Mouse (Mus musculus): Measurements from ENCODE around the gene 1700113H08Rik. TPM values are rescaled to one million over a fixed set of nuclear protein-coding genes. Genes with fewer than 3 reads are reported as not detected.

Gene 1700113H08Rik
- not detected in 2 replicates for polyA plus RNA-seq (2012; rRNA removed)
- polyA plus RNA-seq (2014; fragmentation: Nextera tagmentation; extraction: Ambion mirVana) = not detected in 2 replicates

GRCm38 (mm10) chr10:87057500-87058250 lies at the start of gene 1700113H08Rik:
TSS of gene 1700113H08Rik (plus strand) at chr10:87058045.
- ATAC-seq (ENCODE audit: insufficient read depth) (no peak), DNase-seq (ENCODE audit: low read depth in 3 of 3, low spot score in 3 of 3) (no peak)
- TF ChIP-seq EP300 (IDR thresholded peaks at IDR 0.05; ENCODE audit: low read depth) (no peak), CTCF (IDR thresholded peaks at IDR 0.05; ENCODE audit: low read depth) (peak; percentile 32; the same call in 1 of the 2 replicates)
- Histone ChIP-seq H3K27me3 (ENCODE audit: control insufficient read depth, insufficient read depth, low read length) (no peaks in the 10 kb centered on the region), H3K9me3 (ENCODE audit: control insufficient read depth, low read length) (no peaks in the 10 kb centered on the region), H3K36me3 (replicated peaks; ENCODE audit: control insufficient read depth, insufficient read depth, low read depth) (no peaks in the 10 kb centered on the region), H3K4me1 (replicated peaks; ENCODE audit: control insufficient read depth in 2 of 2, insufficient read depth in 2 of 2, low read length in 1 of 2) (no peaks in the 10 kb centered on the region), H3K4me3 (ENCODE audit: insufficient read depth in 1 of 2, low read depth in 2 of 2, low read length in 2 of 2) (peak within 1 kb of the TSS; percentile 5 to 36; a peak in 3 of 4 replicates), H3K9ac (replicated peaks) (no peak within 1 kb of the TSS), H3K4me2 (ENCODE audit: low read depth) (peak within 1 kb of the TSS; percentile 44), H3K27ac (no peak within 1 kb of the TSS)
- 11% methylated on average over 15 of the region's 15 CpGs for WGBS (ENCODE audit: insufficient replicate concordance)

DNA sequence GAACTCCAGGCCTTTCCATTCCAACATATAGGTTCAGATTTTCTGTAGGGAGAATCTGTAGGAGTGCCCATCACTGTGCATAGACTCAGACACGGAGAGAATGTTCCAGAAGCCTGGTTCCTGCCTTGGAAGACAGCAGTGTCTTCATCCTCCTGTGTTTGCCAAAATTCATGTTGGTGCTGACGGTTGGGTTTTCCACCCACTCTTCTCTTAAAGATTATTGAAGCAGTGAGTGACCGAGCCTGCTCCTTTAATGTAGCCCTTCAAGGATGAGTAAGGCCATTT lies 49.7 kb upstream of the 1700113H08Rik start:
- H3K27ac ChIP-seq = no peak overlapping the region
- H3K9ac ChIP-seq (replicated peaks) = no peak overlapping the region
- TF ChIP-seq CTCF (IDR thresholded peaks at IDR 0.05; ENCODE audit: low read depth) (no peak), EP300 (IDR thresholded peaks at IDR 0.05; ENCODE audit: low read depth) (no peak)
- H3K9me3 ChIP-seq (ENCODE audit: control insufficient read depth, low read length) = no peaks in the 10 kb centered on the region
- WGBS (ENCODE audit: insufficient replicate concordance) = 55% methylated on average over 3 of the region's 3 CpGs
- H3K27me3 ChIP-seq (ENCODE audit: control insufficient read depth, insufficient read depth, low read length) = no peaks in the 10 kb centered on the region
- no peaks in the 10 kb centered on the region for H3K4me1 ChIP-seq (replicated peaks; ENCODE audit: control insufficient read depth in 2 of 2, insufficient read depth in 2 of 2, low read length in 1 of 2)
- no peak for ATAC-seq (ENCODE audit: insufficient read depth)
- H3K36me3 ChIP-seq (replicated peaks; ENCODE audit: control insufficient read depth, insufficient read depth, low read depth) = no peaks in the 10 kb centered on the region
- no peak overlapping the region for H3K4me2 ChIP-seq (ENCODE audit: low read depth)
- H3K4me3 ChIP-seq (ENCODE audit: insufficient read depth in 1 of 2, low read depth in 2 of 2, low read length in 2 of 2) = no peak overlapping the region
- DNase-seq (ENCODE audit: low read depth in 3 of 3, low spot score in 3 of 3) = no peak

- TF ChIP-seq EP300 (IDR thresholded peaks at IDR 0.05; ENCODE audit: low read depth) (no peak), CTCF (IDR thresholded peaks at IDR 0.05; ENCODE audit: low read depth) (no peak)
- no peak for DNase-seq (ENCODE audit: low read depth in 3 of 3, low spot score in 3 of 3)
- Histone ChIP-seq H3K4me2 (ENCODE audit: low read depth) (no peak overlapping the region), H3K27me3 (ENCODE audit: control insufficient read depth, insufficient read depth, low read length) (no peaks in the 10 kb centered on the region), H3K4me3 (ENCODE audit: insufficient read depth in 1 of 2, low read depth in 2 of 2, low read length in 2 of 2) (no peak overlapping the region), H3K36me3 (replicated peaks; ENCODE audit: control insufficient read depth, insufficient read depth, low read depth) (no peaks in the 10 kb centered on the region), H3K9me3 (ENCODE audit: control insufficient read depth, low read length) (no peaks in the 10 kb centered on the region), H3K27ac (no peak overlapping the region), H3K4me1 (replicated peaks; ENCODE audit: control insufficient read depth in 2 of 2, insufficient read depth in 2 of 2, low read length in 1 of 2) (no peaks in the 10 kb centered on the region), H3K9ac (replicated peaks) (no peak overlapping the region)
- ATAC-seq (ENCODE audit: insufficient read depth) = no peak
- WGBS (ENCODE audit: insufficient replicate concordance) = 65% methylated on average over 7 of the region's 7 CpGs
Measured at GRCm38 (mm10) chr10:87012087-87012486, 45.8 kb upstream of the 1700113H08Rik start.

DNA sequence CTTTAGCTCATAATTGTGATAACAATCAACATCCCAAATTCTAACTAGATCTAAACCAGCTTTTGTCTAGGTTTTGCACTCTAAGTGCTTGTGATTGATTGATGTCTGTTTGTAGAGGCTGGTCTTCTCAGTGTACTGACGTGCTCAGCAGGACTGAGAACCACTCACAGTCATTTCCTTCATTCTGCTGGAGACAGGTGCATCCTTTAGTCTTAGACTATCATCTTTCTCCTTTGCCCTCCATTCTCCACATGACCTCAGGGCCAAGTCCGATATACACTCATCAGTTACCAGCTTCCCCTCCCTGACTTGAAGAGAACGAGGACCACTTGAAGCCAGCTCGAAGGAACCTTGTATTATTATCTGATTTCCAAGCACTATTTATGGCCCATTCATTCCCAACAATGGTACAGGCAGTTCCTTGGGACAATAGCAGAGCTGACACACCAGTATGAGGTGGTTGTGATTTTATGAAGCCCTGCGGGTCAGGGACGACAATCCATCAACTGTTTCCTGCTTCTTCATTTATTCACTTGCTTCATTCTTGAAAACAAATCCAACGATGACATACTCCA lies 43.4 kb upstream of the 1700113H08Rik start:
- Histone ChIP-seq H3K27me3 (ENCODE audit: control insufficient read depth, insufficient read depth, low read length) (no peaks in the 10 kb centered on the region), H3K4me3 (ENCODE audit: insufficient read depth in 1 of 2, low read depth in 2 of 2, low read length in 2 of 2) (no peak overlapping the region), H3K4me2 (ENCODE audit: low read depth) (no peak overlapping the region), H3K9me3 (ENCODE audit: control insufficient read depth, low read length) (no peaks in the 10 kb centered on the region), H3K9ac (replicated peaks) (no peak overlapping the region), H3K27ac (no peak overlapping the region), H3K4me1 (replicated peaks; ENCODE audit: control insufficient read depth in 2 of 2, insufficient read depth in 2 of 2, low read length in 1 of 2) (no peaks in the 10 kb centered on the region), H3K36me3 (replicated peaks; ENCODE audit: control insufficient read depth, insufficient read depth, low read depth) (no peaks in the 10 kb centered on the region)
- WGBS (ENCODE audit: insufficient replicate concordance) = 35% methylated on average over 7 of the region's 7 CpGs
- DNase-seq (ENCODE audit: low read depth in 3 of 3, low spot score in 3 of 3) = no peak
- ATAC-seq (ENCODE audit: insufficient read depth) = peak; percentile 35; the same call in 1 of the 2 replicates
- TF ChIP-seq CTCF (IDR thresholded peaks at IDR 0.05; ENCODE audit: low read depth) (no peak), EP300 (IDR thresholded peaks at IDR 0.05; ENCODE audit: low read depth) (no peak)

- DNase-seq (ENCODE audit: low read depth in 3 of 3, low spot score in 3 of 3) = no peak
- WGBS (ENCODE audit: insufficient replicate concordance) = 12% methylated on average over 5 of the region's 5 CpGs
- H3K27ac ChIP-seq = no peak overlapping the region
Measured at GRCm38 (mm10) chr10:87015403-87015802, 42.4 kb upstream of the 1700113H08Rik start.

More at GRCm38 (mm10) chr10:87015403-87015802, 42.4 kb upstream of the 1700113H08Rik start:
- Histone ChIP-seq H3K27me3 (ENCODE audit: control insufficient read depth, insufficient read depth, low read length) (no peaks in the 10 kb centered on the region), H3K4me1 (replicated peaks; ENCODE audit: control insufficient read depth in 2 of 2, insufficient read depth in 2 of 2, low read length in 1 of 2) (no peaks in the 10 kb centered on the region), H3K36me3 (replicated peaks; ENCODE audit: control insufficient read depth, insufficient read depth, low read depth) (no peaks in the 10 kb centered on the region), H3K4me2 (ENCODE audit: low read depth) (no peak overlapping the region), H3K9me3 (ENCODE audit: control insufficient read depth, low read length) (no peaks in the 10 kb centered on the region), H3K9ac (replicated peaks) (no peak overlapping the region), H3K4me3 (ENCODE audit: insufficient read depth in 1 of 2, low read depth in 2 of 2, low read length in 2 of 2) (no peak overlapping the region)
- TF ChIP-seq CTCF (IDR thresholded peaks at IDR 0.05; ENCODE audit: low read depth) (no peak), EP300 (IDR thresholded peaks at IDR 0.05; ENCODE audit: low read depth) (no peak)
- ATAC-seq (ENCODE audit: insufficient read depth) = no peak

Data from liver, embryonic 14.5 days (tissue).